Mouse (Mus musculus): ENCODE data around the gene Ccdc40. TPM values are rescaled to one million over a fixed set of nuclear protein-coding genes. Genes with fewer than 3 reads are reported as not detected.

Gene Ccdc40
- 1 to 10 TPM; 1.2 to 1.3 TPM for total RNA-seq (2021)
- long read RNA-seq, experiment 1 = 0 reads
- long read RNA-seq, experiment 2, partial matches to known transcripts = 0 of 1 reads
- long read RNA-seq, experiment 2, other reads (novel, unspliced or antisense) = 1 of 1 reads

DNA sequence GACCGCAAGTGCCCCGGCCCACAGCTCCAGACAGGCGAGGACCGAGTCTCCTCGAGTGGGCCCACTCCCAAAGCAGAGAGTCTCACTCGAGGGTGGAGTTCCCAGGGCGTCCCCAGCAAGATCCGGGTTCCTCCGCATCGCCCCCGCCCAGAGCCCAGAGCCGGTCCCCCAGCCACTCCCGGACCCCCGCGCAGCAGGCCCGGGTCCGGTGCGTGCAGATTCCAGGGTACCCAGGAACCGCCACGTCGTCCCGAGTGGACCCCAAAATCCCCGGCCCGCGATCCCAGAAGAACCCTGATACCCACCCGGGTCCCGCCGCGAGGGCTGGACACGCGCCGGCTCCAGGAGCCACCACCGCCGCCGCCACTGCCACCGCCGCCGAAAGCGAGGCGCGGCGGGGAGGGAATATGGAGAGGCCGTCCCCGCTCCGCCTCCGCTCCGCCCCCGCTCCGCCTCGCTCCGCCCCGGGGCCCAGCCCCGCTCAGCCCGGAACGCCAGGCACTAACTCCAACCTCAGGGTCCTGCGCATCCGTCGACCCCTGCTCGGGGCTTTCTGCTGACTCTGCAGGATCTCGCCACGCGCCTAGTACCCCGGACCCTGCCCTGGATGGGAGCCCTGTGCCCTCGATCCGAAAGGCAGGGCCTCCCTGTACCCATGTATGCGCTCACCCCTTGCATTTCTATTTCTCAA, at the start of gene Ccdc40, which contains the start of gene Tbc1d16:
Gene Ccdc40, plus strand, starts transcription at position 482 of the 691 bp plus-strand sequence.
Gene Tbc1d16, minus strand, starts transcription at position 409 of the 691 bp plus-strand sequence.
- DNase-seq (ENCODE audit: low spot score in 2 of 2) = peak; percentile 76 to 78

DNA sequence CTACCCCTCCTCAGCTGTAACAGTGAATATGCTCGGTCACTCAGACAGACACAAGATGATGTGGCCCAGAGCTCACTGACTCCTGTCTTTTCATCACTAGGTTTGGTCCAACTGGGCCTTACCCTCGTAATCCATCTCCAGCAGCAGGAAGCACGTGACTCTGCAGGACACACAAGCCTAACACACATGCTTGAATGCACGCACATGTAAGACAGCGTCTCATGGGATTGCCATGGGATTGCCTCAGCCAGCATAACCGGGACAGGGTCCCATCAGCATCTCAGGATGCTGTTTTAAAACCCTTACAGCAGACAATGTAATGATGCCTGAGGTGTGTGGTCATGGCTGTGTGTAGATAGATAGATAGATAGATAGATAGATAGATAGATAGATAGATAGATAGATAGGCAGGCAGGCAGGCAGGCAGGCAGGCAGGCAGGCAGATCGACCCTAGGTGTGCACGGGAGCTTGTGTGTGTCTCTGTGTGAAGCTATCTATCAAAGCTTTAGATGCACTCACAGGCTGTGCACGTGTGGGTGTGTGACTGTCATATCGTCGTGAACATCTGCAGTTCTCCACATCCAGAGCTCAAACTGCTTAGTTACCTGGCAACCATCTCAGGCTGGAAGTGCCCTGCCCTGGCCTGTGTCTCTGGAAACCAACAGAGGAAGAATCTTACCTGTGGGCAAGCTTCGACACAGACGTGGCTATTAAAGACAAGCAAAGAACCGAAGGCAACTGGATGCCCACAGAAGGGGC, 47.4 kb upstream of the Ccdc40 start:
- DNase-seq (ENCODE audit: low spot score in 2 of 2) = no peak

DNA sequence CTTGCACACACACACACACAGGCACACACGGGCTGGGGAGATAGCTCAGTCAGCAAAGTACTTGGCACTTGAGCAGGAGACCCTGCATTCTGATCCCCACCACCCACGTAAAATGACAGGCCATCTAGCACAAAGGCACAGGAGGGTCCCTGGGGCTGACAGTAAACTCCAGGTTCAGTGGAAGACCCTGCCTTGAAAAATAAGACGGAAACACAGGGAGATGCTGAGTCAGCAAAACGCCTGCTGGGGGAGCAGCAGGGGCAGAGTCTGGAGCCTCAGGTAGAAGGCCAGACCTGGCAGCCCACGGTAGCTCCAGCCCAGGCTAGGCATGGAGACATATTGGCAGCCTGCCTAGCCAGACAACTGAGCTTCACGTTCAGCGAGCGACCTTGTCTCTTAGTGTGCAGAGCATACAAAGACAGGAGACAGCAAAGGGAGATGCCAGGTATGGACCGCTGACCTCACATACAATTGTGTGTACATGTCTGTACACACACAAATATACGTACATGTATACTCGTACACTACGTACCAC, 46.4 kb upstream of the Ccdc40 start:
- no peak for DNase-seq (ENCODE audit: low spot score in 2 of 2)

DNA sequence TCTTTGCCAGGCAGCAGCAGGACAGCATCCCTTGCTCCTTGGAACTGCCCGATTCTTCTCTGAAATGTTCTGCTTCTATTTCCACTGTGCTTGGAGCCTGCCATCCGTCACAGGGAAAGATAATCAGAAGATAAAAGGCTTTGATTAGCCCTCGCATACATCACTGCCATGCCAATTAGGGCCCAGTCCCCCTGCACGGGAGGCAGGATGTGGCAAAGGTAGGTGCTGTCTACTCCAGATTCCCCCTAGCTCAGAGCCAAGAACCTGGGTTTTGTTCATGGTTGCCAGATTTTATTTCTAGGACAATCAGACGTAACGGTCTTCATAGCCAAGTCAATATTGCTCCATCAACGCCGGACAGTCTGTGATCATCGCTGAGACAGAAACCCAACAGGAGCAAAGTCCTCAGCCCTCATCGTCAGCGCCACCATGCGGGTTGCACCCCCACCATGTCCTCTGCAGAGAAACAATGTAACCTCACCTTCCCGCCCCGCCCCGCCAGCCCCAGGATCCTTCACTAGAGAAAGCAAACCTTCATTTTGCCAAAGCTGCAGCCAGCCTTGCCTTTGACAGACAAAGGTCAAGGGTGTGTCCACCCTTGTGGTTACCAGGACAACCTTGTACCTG, 44.6 kb upstream of the Ccdc40 start:
- DNase-seq (ENCODE audit: low spot score in 2 of 2) = no peak

DNA sequence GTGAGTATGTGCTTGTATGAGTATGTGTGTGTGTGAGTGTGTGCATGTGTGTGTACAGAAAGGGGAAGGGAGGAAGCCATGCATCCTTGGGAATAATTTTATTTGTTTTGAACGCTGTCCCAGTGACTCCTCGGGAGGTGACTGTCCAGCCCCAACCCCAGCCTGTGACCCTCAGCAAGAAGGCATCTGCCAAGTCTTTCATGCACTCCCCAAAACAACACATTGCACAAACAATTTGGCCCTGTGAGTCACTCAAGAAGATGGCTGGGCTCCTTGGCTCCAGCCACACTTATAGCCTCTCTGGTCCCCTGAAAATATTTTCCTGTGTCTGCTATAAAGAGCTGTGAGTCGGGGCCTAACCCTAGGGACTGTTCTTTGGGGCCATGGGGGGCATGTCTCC, 42.0 kb upstream of the Ccdc40 start:
- DNase-seq (ENCODE audit: low spot score in 2 of 2) = peak in 1 of 2 experiments; percentile 29

DNA sequence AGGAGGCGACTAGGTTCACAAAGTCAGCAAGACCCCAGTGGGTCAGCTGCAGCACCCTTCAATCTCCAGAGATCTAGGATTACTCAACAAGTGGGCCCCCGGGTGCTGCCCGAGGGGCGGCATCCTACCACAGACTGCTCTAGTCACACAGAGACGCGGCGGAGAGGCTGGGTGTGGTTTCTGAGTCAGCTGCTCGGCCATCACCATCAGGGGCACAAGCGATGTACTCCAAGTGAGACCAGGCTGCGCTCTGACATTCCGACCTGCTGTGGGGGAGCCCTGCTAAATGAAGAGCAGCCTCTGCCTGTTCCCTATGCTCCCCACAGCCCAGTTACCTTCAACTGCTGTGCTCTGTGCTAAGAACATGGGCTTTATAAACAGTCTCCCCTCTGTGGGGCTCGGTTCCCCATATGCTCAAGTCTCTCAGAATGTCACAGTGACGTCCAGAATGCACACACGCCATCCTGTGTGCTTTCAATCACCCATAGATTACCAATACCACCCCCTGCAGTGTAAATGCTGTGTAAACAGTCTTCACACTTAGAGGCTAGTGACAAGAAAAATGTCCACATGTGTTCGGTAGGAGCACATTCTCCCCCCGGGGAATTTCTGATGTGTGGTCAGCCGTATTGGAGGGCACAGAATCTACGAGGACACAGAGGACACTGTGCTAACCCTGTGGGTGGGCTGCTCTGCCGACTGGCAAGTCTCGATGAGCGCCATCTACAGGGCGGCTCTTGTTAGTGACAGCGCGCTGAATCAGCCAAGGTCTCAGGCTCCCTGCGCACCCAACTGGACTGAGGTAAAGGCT, 41.2 kb upstream of the Ccdc40 start:
- peak; percentile 74 to 81 for DNase-seq (ENCODE audit: low spot score in 2 of 2)

DNA sequence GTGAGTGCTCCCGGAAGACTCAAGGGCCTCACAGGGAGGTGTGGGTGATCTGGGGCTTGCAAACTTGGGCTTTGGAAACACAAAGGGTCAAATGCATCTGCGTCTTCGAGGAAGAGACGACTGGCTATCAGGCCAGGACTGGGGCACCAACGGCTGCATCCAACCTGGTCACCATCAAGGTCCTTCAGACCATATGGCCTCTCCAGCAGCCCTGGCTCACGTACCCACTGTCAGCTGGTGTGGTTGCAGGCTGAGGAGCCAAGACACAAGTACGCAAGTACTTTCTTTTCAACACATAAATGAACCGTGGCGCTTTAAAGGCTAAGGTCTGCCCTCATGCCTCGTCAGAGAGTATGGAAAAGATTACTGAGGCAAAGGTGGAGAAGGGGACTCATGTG, 40.6 kb upstream of the Ccdc40 start:
- DNase-seq (ENCODE audit: low spot score in 2 of 2) = no peak

DNA sequence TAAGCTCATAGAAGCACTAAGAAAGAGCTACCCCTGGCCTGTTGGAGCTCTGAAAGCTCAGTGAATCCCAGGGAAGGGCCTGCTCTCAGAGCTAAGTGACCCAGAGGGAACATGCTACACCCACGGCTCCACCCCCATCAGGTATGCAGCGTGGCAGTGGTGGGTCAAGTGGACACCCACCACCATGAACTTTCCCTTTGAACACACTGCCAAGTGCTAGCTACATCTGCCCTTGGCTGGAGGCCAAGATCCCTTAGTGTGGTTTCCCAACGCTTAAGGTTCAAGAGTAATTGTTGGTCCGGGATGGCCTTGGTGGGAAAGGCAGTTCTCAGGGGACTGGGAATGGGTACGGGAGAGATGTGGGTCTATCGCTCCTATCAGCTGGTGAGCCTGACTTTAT, 40.0 kb upstream of the Ccdc40 start:
- DNase-seq (ENCODE audit: low spot score in 2 of 2) = peak in 1 of 2 experiments; percentile 52

DNA sequence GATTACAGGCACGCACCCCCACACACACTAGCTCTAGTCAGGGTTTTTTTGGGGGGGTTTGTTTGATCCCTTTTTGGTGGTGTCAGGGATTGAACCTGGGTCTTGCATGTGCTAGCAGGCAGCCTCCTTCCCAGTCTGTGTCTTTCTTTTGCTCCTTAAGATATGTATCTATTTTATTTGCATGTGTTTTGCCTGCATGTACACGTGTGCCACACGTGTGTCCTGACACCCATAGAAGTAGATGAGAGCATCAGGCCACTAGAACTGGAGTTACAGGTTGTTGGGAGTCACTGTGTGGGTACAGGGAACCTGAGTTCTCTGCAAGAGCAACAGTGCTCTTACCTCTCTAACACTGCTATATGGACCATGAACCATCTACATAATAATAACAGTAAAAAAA, 39.1 kb upstream of the Ccdc40 start:
- no peak for DNase-seq (ENCODE audit: low spot score in 2 of 2)

DNA sequence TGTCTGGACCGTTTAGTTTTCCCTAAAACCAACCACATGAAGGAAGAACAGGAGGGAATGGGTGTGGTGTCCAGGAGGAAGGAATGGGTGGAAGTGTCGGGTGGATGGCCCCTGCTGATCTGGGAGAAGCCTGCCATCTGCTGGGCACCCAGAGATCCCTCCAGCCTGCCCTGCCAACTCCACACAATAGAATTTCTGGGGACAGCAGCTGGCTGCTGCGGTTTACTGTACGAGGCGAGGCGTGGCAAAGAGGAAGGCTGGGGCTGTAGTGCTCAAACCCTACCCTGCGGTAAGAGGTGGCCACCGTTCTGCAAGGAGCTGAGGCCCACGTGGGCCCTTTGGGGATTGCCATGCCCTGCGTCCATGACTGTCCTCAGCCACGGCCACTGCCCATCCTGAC, 37.9 kb upstream of the Ccdc40 start:
- peak; percentile 73 to 74 for DNase-seq (ENCODE audit: low spot score in 2 of 2)

DNA sequence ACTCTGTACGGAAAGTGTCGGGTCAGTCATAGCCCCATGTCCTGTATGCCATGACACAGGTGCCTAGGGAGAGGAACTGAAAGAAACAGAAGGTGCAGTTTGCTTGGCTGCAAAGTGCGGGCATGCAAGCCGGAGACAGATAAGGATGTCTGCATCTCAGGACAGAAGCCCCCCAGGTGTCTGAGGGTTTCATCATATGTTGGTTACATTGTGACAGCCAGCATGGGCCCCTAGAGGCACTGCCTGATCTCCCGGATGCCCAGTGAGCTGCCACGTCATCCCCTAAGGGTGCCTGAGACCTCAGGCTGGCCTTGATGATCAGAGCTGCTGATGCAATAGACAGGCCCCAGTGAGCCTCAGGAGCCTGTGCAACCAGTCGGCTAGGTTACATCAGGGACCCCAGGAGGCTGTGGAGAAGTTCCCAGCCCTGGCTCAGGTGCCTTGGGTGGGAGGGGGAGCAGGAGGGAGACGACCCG, 36.7 kb upstream of the Ccdc40 start:
- DNase-seq (ENCODE audit: low spot score in 2 of 2) = peak in 1 of 2 experiments; percentile 43

DNA sequence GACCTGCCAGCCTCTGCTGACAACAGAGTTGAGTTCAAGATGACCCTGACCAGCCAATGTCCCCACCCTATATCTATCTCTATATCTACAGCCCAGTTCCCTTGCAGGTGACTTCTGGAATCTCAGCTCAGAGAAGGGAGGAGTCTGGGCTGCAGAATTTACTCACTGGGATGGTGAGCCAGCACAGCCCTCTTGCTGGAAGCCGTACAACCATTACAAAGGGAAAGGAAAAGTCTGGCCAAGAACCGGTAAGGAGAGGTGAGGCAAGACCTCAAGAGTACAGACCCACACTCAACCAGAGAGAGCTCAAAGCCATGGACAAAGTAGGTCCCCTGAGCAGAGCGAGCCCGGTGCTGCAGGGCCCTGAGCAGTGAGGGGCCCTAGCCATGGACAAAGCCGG, 36.2 kb upstream of the Ccdc40 start:
- DNase-seq (ENCODE audit: low spot score in 2 of 2) = no peak

DNA sequence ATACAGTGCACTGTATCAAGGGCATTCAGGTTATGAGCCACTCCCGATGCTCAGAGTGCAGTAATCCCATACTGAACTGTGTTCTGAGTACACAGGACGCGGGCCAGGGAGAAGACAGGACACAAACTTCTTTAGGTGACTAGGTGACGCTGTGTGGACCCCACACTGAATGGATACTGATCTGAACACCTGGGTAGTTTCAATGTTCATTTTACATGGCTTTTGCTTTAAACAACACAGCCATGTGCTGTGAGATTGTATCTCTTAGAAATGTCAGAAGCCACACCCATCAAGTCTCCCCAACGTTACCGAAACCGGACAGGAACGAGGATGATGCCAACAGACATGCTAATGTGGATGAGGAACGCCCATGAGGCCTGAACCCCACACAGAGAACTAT, 35.8 kb upstream of the Ccdc40 start:
- DNase-seq (ENCODE audit: low spot score in 2 of 2) = no peak

DNA sequence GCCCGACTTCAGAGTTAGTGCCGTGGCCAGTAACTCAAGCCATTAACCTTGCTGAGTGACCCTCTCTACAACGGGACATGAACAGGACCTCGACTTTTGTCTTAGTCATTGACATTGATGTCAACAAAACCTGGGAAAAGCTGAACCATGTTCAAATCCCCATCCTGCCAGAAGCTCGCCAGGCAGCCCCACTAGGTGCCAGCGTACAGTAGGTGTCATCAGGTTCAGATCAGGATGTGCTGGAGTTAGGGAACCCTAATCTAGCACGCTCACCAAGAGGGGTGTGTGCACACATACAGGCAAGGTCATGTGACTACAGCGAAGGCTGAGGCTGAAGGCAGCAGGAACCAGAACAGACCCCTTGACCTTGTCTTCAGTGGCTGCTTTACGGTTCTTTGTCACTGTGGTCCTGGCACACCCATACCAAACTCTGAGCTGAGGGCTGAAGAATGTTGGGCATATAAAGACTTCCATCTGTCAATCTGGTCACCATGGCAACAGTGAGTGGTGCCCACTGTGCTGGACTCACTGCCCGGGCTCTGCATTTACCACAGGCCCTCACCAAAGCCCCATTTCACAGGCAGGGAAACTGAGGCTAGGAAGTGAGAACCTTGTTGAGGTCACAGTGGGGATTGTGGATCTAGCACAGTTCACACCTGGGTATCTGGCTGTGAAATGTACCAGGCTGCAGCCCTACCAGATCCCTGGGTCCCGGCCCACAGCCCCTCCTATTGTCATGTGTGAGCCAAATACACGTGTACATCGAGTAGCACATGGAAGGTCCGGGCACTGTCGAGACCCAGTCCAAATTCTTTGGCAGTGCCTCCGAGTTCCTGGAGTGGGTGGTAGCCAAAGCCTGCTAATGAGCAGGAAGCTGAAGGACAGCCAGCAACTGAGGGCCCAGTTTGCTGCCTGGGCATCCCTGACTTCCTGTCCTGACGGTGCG, 30.5 kb upstream of the Ccdc40 start:
- DNase-seq (ENCODE audit: low spot score in 2 of 2) = no peak

DNA sequence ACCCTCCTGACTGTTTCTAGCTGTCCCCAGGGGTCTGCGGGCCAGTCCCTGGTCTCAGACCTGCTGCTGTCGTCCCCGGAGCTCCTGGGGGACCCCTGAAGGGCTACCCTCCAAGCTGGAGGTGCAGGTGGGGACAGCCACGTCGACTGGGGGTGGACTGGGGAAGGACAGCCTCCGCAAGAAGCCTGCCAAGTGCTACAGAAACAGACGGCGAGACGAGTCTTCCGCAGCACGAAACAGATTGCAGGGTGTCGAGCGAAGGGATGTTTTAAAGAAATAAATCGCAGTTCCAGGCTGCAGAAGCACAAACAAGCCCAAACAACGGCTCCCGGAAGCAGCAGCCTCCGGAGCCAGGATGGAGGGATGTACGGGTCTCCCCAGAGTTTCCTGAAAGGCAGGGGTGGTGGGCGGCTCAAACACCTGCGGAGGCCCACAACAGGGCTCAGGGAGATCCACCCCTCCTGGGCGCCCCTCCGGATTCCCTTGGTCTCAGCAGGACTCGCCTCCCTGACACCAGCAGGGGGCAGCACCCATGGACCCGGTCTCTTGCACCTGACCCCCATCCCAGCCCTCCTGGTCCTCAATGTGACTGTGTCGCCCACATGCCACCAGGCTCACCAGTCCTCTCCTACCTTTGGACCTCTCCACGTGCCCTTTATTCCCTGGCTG, 29.7 kb upstream of the Ccdc40 start:
- peak in 1 of 2 experiments; percentile 29 for DNase-seq (ENCODE audit: low spot score in 2 of 2)

DNA sequence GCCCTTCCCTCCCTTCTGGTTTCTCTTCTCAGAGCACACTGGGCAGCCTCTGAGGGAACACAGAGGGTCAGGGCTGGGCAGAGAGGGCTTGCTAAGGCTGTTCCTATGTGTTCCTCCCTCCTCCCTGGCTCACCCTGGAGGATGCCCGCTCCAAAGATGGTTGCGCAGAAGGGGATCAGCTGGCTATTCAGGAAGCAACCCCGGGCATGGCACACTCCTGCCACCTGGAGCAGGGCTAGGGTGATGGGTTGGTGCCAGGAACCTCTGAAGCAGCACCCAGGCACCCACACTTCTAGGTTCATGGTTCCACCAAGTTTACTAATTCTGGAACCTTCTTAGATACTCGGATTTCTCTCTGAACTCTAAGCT, 29.2 kb upstream of the Ccdc40 start:
- DNase-seq (ENCODE audit: low spot score in 2 of 2) = no peak

DNA sequence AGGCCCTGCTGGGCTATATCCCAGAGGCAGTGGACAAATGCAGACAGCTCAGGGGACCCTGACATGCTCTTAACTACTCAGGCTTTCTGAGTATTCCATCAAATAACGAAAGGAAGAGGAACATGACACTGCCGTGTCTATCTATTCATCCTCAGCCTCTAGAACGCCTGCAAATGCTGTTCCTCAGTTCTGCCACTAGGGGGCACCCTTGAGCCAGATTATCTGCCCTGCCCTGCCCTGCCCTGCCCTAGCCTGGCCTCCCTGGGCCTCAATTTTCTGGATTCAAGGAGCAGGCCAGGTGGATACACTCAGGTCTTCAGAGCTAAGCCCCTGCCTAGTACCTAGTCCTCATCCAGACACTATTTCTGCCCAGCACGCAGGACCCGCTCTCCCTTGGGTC, 24.9 kb upstream of the Ccdc40 start:
- DNase-seq (ENCODE audit: low spot score in 2 of 2) = peak in 1 of 2 experiments; percentile 42

DNA sequence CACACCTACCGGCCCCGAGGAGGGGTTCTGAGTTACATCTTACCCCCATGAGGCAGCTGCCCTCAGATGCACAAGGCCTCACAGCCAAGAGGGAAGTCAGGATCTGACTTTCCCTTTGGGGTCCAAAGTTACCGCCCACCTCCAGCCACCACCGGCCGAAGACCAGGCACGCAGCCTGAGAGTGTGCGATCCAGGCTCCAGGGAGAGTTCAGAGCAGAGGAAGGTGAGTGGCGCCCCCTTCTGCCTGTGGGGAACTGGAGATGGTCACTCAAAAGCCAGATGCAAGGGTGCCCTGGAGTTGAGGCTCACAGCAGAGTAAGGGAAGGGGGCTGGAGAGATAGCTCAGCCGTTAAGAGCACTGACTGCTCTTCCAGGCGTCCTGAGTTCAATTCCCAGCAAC, 22.6 kb upstream of the Ccdc40 start:
- DNase-seq (ENCODE audit: low spot score in 2 of 2) = no peak

DNA sequence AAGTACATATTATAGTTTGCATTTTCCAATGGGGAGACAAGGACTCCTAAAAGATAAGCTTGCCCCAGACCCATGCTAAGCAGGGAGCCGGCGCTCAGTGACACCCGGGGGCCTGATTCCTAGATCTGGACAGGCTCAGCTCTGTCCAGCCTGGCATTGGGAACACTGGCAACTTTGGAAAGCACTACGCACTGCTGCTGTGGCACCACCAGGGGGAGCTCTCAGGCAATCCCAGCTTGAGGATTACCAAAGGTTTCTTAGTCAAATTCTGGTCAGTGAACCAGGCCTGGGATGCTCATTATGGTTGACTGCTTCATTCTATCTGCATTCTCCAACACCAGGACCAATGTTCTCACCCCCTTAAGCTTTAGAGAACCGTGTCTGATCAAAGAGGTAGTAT, 21.8 kb upstream of the Ccdc40 start:
- DNase-seq (ENCODE audit: low spot score in 2 of 2) = peak; percentile 75 to 81

Data from adrenal gland, adult 18-20 months (tissue).